Mouse (Mus musculus) liver (tissue): ENCODE results near the gene Thra.

Source experiments
- DNase-seq: peaks from one replicate; pipeline ENCODE4 v3.0.0-alpha.2; 2020; ENCODE audit warnings: mixed read lengths

Gene Thra

GRCm38 (mm10) chr11:98766816-98767215, 26.4 kb downstream of the Thra start:
- no peak for DNase-seq

GRCm38 (mm10) chr11:98767276-98767675, 26.8 kb downstream of the Thra start:
- DNase-seq, result peak; percentile 86

GRCm38 (mm10) chr11:98767713-98768112, 27.3 kb downstream of the Thra start:
- no peak for DNase-seq

GRCm38 (mm10) chr11:98768127-98769006, 27.9 kb downstream of the Thra start:
- DNase-seq, result peak; percentile 79

GRCm38 (mm10) chr11:98769007-98769954, 28.8 kb downstream of the Thra start:
- DNase-seq, result no peak

GRCm38 (mm10) chr11:98770096-98770975, 29.9 kb downstream of the Thra start:
- DNase-seq, result no peak

- DNase-seq, result no peak
Observed at GRCm38 (mm10) chr11:98771131-98771530, 30.7 kb downstream of the Thra start.

- DNase-seq, result no peak
Observed at GRCm38 (mm10) chr11:98771844-98772525, 31.5 kb downstream of the Thra start.

GRCm38 (mm10) chr11:98772667-98773171, 32.3 kb downstream of the Thra start:
- DNase-seq, result peak; percentile 58

GRCm38 (mm10) chr11:98773635-98774295, 33.3 kb downstream of the Thra start:
- DNase-seq, result peak; percentile 100

- no peak for DNase-seq
Observed at GRCm38 (mm10) chr11:98774582-98775347, 34.3 kb downstream of the Thra start, which contains the start of gene Nr1d1. Gene Nr1d1, minus strand, starts transcription at chr11:98775333.

GRCm38 (mm10) chr11:98775348-98776051, 35.1 kb downstream of the Thra start:
- peak; percentile 90 for DNase-seq

- DNase-seq, result no peak
Observed at GRCm38 (mm10) chr11:98776052-98776764, 35.8 kb downstream of the Thra start.

- DNase-seq, result peak; percentile 46
Observed at GRCm38 (mm10) chr11:98776843-98777590, 36.6 kb downstream of the Thra start.

GRCm38 (mm10) chr11:98777888-98778287, 37.5 kb downstream of the Thra start:
- no peak for DNase-seq

- DNase-seq, result no peak
Observed at GRCm38 (mm10) chr11:98781851-98782512, 41.5 kb downstream of the Thra start.

- no peak for DNase-seq
Observed at GRCm38 (mm10) chr11:98782651-98783235, 42.3 kb downstream of the Thra start.
